Mouse (Mus musculus) spleen, adult 2 months (tissue): ENCODE results near the gene Sbno1. TPM values are rescaled to one million over a fixed set of nuclear protein-coding genes. Genes with fewer than 3 reads are reported as not detected.

Experiments used
- DNase-seq, 2 experiments: peaks; one replicate each; pipeline versions ENCODE4 v3.0.0 to v3.0.0-alpha.2; 2012 to 2021; ENCODE audit warnings: low spot score in 2 of 2, low read depth in 1 of 2
- H3K27ac ChIP-seq: fragments of 200-500 bp; 2 replicates; pipeline ENCODE4 v1.5.1; 2012; ENCODE audit warnings: low read length, inconsistent platforms; ENCODE audit not compliant: insufficient read depth
- H3K27me3 ChIP-seq: fragments of 200-500 bp; 2 replicates; pipeline ENCODE4 v1.6.1; 2012; ENCODE audit warnings: mild to moderate bottlenecking, moderate library complexity, low read length, inconsistent platforms; ENCODE audit not compliant: control insufficient read depth, insufficient read depth
- H3K36me3 ChIP-seq: fragments of 200-500 bp; 2 replicates; pipeline ENCODE4 v1.6.1; 2012; ENCODE audit warnings: mild to moderate bottlenecking, low read length, inconsistent platforms; ENCODE audit not compliant: control insufficient read depth, insufficient read depth
- H3K4me1 ChIP-seq: fragments of 200-500 bp; 2 replicates; pipeline ENCODE4 v1.6.1; 2011; ENCODE audit warnings: inconsistent platforms; ENCODE audit not compliant: control insufficient read depth, insufficient read depth, insufficient read length
- H3K4me3 ChIP-seq: fragments of 200-500 bp; 2 replicates; pipeline ENCODE4 v1.5.1; 2011; ENCODE audit warnings: mild to moderate bottlenecking, inconsistent platforms; ENCODE audit not compliant: insufficient read depth, insufficient read length; ENCODE audit errors: extremely low read depth
- CTCF ChIP-seq: fragments of 200-500 bp; IDR thresholded peaks from 2 replicates; pipeline ENCODE4 v1.5.1; 2011; ENCODE audit warnings: mild to moderate bottlenecking, inconsistent platforms; ENCODE audit not compliant: insufficient read depth, insufficient read length, insufficient replicate concordance; ENCODE audit errors: extremely low read depth
- POLR2A ChIP-seq: fragments of 200-500 bp; IDR thresholded peaks from 2 replicates; pipeline ENCODE4 v1.6.1; 2011; ENCODE audit warnings: low read depth, low read length, inconsistent platforms
- WGBS: fragments of 180-500 bp; shearing (Covaris S2); methylation state at CpG from one replicate; pipeline ENCODE4 v1.1.7; 2018; 5-methylcytosine and 5-hydroxymethylcytosine counted together
- polyA plus RNA-seq: library from polyadenylated mRNA; depleted of rRNA; stranded (reverse); fragments of >200 nt; gene quantifications from 2 replicates; pipeline ENCODE4 v1.2.3, GENCODE M21; 2012

The Sbno1 gene
- polyA plus RNA-seq, 1 experiment = 12.2 TPM

- Histone ChIP-seq H3K27ac (no peak overlapping the region), H3K4me3 (no peak overlapping the region), H3K36me3 (no peaks in the 10 kb centered on the region), H3K27me3 (no peaks in the 10 kb centered on the region), H3K4me1 (peaks cover 17% of the 10 kb centered on the region)
- no peak for DNase-seq
- no peak for TF ChIP-seq CTCF
- no peak for TF ChIP-seq POLR2A
- WGBS = 53% methylated on average over 3 of the region's 3 CpGs
Measured at GRCm38 (mm10) chr5:124356695-124357094, 69.1 kb downstream of the Sbno1 start.

- H3K27me3 ChIP-seq = no peaks in the 10 kb centered on the region
- H3K4me3 ChIP-seq = peak overlapping the region; percentile 49
- TF ChIP-seq POLR2A (no peak), CTCF (no peak)
- peaks cover 28% of the 10 kb centered on the region for H3K4me1 ChIP-seq
- no peak overlapping the region for H3K27ac ChIP-seq
- no peak for DNase-seq
- 9% methylated on average over 12 of the region's 12 CpGs for WGBS
- no peaks in the 10 kb centered on the region for H3K36me3 ChIP-seq
Measured at GRCm38 (mm10) chr5:124355425-124355959, 70.3 kb downstream of the Sbno1 start.

- peaks cover 28% of the 10 kb centered on the region for H3K4me1 ChIP-seq
- peak; percentile 30 to 32 for DNase-seq
- no peaks in the 10 kb centered on the region for H3K36me3 ChIP-seq
- no peaks in the 10 kb centered on the region for H3K27me3 ChIP-seq
- peak overlapping the region; percentile 53; the same call in 1 of the 2 replicates for H3K27ac ChIP-seq
- peak overlapping the region; percentile 66 for H3K4me3 ChIP-seq
- under 1% methylated on average over 30 of the region's 60 CpGs for WGBS
- TF ChIP-seq CTCF (no peak), POLR2A (no peak)
Measured at GRCm38 (mm10) chr5:124354574-124355424, 71.0 kb downstream of the Sbno1 start.

- 1% methylated on average over 81 of the region's 132 CpGs for whole genome bisulfite sequencing
- H3K27ac ChIP-seq = peak overlapping the region; percentile 80
Measured at GRCm38 (mm10) chr5:124353726-124354547, 71.9 kb downstream of the Sbno1 start.

GRCm38 (mm10) chr5:124353011-124353725 is 72.6 kb downstream of the Sbno1 start:
- under 1% methylated on average over 30 of the region's 32 CpGs for WGBS
- peak in 1 of 2 experiments; percentile 26 for DNase-seq
- Histone ChIP-seq H3K4me3 (peak overlapping the region; percentile 81), H3K4me1 (peaks cover 28% of the 10 kb centered on the region), H3K27me3 (no peaks in the 10 kb centered on the region), H3K27ac (peak overlapping the region; percentile 80), H3K36me3 (peaks cover 12% of the 10 kb centered on the region)
- TF ChIP-seq POLR2A = no peak

More at GRCm38 (mm10) chr5:124353726-124354547, 71.9 kb downstream of the Sbno1 start:
- peak overlapping the region; percentile 81 for H3K4me3 ChIP-seq
- H3K27me3 ChIP-seq = no peaks in the 10 kb centered on the region
- TF ChIP-seq POLR2A (no peak), CTCF (peak; percentile 49; the same call in 1 of the 2 replicates)
- DNase-seq = peak; percentile 35 to 55
- H3K4me1 ChIP-seq = peaks cover 28% of the 10 kb centered on the region
- H3K36me3 ChIP-seq = peaks cover 6% of the 10 kb centered on the region; the same call in 1 of the 2 replicates
